Mouse (Mus musculus) brain, embryonic 14.5 days (tissue): ENCODE measurements around the gene Timm17a.

ENCODE experiments used
- CTCF ChIP-seq: fragments of 200-500 bp; IDR thresholded peaks from 2 replicates; pipeline ENCODE4 v1.5.1; 2012; ENCODE audit warnings: inconsistent platforms, mild to moderate bottlenecking, moderate library complexity, borderline replicate concordance; ENCODE audit not compliant: insufficient read depth, insufficient read length; ENCODE audit errors: extremely low read depth
- POLR2A ChIP-seq: fragments of 200-500 bp; IDR thresholded peaks from 2 replicates; pipeline ENCODE4 v1.6.1; 2012; ENCODE audit warnings: mild to moderate bottlenecking, inconsistent platforms, borderline replicate concordance; ENCODE audit not compliant: poor library complexity, insufficient read depth, insufficient read length, severe bottlenecking; ENCODE audit errors: extremely low read depth

DNA sequence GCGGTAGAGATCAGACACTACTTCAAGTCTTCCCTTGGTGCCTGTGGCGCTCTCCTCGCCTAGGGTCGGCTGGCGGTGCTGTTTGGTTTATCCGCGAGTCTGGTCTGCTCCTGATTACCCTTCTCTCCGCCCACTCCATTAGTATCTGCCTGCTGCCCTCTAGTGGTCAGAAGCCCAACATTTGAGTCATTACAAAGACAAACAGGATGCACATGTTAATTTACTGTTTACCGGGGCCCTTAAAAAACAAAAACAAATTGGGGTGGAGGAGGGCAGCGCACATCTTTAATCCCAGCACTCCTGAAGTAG lies 54.5 kb downstream of the Timm17a start:
- peak; percentile 78; the same call in 1 of the 2 replicates for TF ChIP-seq CTCF
- TF ChIP-seq POLR2A = no peak
